11 mouse cellular contexts compared by ENCODE assay signal in the genomic region with DNA sequence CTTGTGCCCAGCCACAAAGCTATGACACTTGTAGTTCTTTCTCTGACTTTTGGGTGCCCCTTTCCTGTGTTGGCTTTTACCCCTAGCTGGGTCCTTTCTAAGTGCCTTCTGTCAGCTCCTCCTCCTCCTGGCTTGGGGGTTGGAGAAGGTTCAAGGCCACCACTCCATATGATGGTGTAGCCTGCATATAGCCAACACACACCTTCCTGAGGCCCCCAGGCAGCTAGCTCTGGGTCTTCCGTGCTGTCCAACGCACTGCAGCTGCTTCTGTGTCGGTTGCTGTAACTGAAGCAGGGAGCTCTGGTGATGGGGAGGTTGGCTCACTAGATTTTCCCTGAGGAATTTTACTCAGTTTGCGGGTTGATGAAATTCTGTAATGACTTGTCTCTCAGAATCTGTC. TPM values are rescaled to one million over a fixed set of nuclear protein-coding genes. Genes with fewer than 3 reads are reported as not detected.
A peak's percentile ranks its signal among the peaks of the same experiment; 100 is the strongest.
DNase-seq lines count a peak whose midpoint lies in the region; ATAC-seq and TF ChIP-seq lines count a peak whose summit lies in the region.
"Had no signal": no experiment of that assay in that cellular context is flagged by ENCODE, and none has a peak within 500 bp of the region (broad histone marks: within the 10 kb centered on the region; RNA-seq: fewer than 3 reads in every experiment).

No protein-coding gene starts in this region.

- no peak for TF ChIP-seq CTCF in gastrocnemius, adult 2 months (IDR thresholded peaks at IDR 0.05)
- TF ChIP-seq CTCF in layer of hippocampus, adult 2 months (conservative IDR thresholded peaks at IDR 0.05), result no peak

- no peaks in the 10 kb centered on the region for H3K9me3 ChIP-seq in embryonic facial prominence, embryonic 12.5 days
- no peaks in the 10 kb centered on the region for H3K9me3 ChIP-seq in intestine, embryonic 16.5 days (ENCODE audit: control insufficient read depth, low read length)
- H3K9me3 ChIP-seq: megakaryocyte, embryonic 14.5 days had no signal

- no peak overlapping the region for H3K9ac ChIP-seq in embryonic facial prominence, embryonic 12.5 days
- H3K9ac ChIP-seq in intestine, embryonic 16.5 days (ENCODE audit: low read depth, low read length), result no peak overlapping the region

- peak overlapping the region; percentile 71 for H3K27ac ChIP-seq in gastrocnemius, adult 2 months
- H3K27ac ChIP-seq in layer of hippocampus, adult 2 months, result peak overlapping the region; percentile 46; the same call in 1 of the 2 replicates
- H3K27ac ChIP-seq in embryonic facial prominence, embryonic 12.5 days, result peak overlapping the region; percentile 41
- peak overlapping the region; percentile 71 for H3K27ac ChIP-seq in intestine, embryonic 16.5 days (ENCODE audit: low read length)

- no peak for ATAC-seq in embryonic facial prominence, embryonic 12.5 days (ENCODE audit: insufficient number of reproducible peaks, insufficient read depth, low FRiP score, low TSS enrichment)
- ATAC-seq in intestine, embryonic 16.5 days, result no peak
- ATAC-seq in erythroid progenitor cell, adult 5-6 weeks (replicated peaks; ENCODE audit: low FRiP score, poor library complexity, severe bottlenecking), result no peak

- H3K4me3 ChIP-seq in gastrocnemius, adult 2 months, result peak overlapping the region; percentile 28; the same call in 1 of the 2 replicates
- no peak overlapping the region for H3K4me3 ChIP-seq in layer of hippocampus, adult 2 months
- H3K4me3 ChIP-seq in embryonic facial prominence, embryonic 12.5 days, result no peak overlapping the region
- no peak overlapping the region for H3K4me3 ChIP-seq in intestine, embryonic 16.5 days (ENCODE audit: low read length)
- H3K4me3 ChIP-seq: erythroblast, embryonic 14.5 days; megakaryocyte, embryonic 14.5 days had no signal

- H3K4me2 ChIP-seq in embryonic facial prominence, embryonic 12.5 days (replicated peaks), result no peak overlapping the region
- H3K4me2 ChIP-seq in intestine, embryonic 16.5 days (ENCODE audit: low read depth, low read length), result no peak overlapping the region

- intact Hi-C loops in gastrocnemius, adult 2 months (cut with DNase I), result no loop called here
- intact Hi-C loops in gastrocnemius, postnatal 36 days (cut with DNase I), result no loop called here

- H3K36me3 ChIP-seq in embryonic facial prominence, embryonic 12.5 days, result no peaks in the 10 kb centered on the region
- no peaks in the 10 kb centered on the region for H3K36me3 ChIP-seq in intestine, embryonic 16.5 days (ENCODE audit: control insufficient read depth, insufficient read depth, low read length)

- peaks cover 12% of the 10 kb centered on the region; the same call in 1 of the 2 replicates for H3K4me1 ChIP-seq in embryonic facial prominence, embryonic 12.5 days
- H3K4me1 ChIP-seq in intestine, embryonic 16.5 days (ENCODE audit: control insufficient read depth, insufficient read depth, low read length), result peaks cover 25% of the 10 kb centered on the region

- DNase-seq in gastrocnemius, adult 2 months, result no peak
- DNase-seq in gastrocnemius, postnatal 36 days, result no peak
- DNase-seq in layer of hippocampus, adult 2 months (ENCODE audit: low spot score in 2 of 2), result no peak
- DNase-seq in layer of hippocampus, adult 9-11 months, result no peak
- no peak for DNase-seq in frontal cortex, postnatal 10 days (ENCODE audit: low spot score in 2 of 2)
- DNase-seq: thymus, postnatal 36 days had no signal

- 29% methylated on average over 4 of the region's 4 CpGs for WGBS in embryonic facial prominence, embryonic 12.5 days
- WGBS in intestine, embryonic 16.5 days, result 50% methylated on average over 4 of the region's 4 CpGs

- no peaks in the 10 kb centered on the region for H3K27me3 ChIP-seq in embryonic facial prominence, embryonic 12.5 days
- H3K27me3 ChIP-seq in intestine, embryonic 16.5 days (replicated peaks; ENCODE audit: control insufficient read depth, insufficient read depth, low read length), result no peaks in the 10 kb centered on the region
- H3K27me3 ChIP-seq: megakaryocyte, embryonic 14.5 days had no signal

RNA-seq across cellular contexts. Expression of gene Fbxw11, which starts 37.9 kb away (rescaled TPM):
- total RNA-seq in gastrocnemius, adult 2 months (2021), result 10 to 100 TPM; 56.9 to 68.9 TPM
- total RNA-seq in gastrocnemius, postnatal 36 days (2021), result 10 to 100 TPM; 51.0 to 52.6 TPM
- 100 to 1,000 TPM; 146 to 157 TPM for total RNA-seq in layer of hippocampus, adult 2 months (2021)
- polyA plus RNA-seq in embryonic facial prominence, embryonic 12.5 days (2016; fragmentation: Nextera tagmentation; extraction: Ambion mirVana), result 90.2 and 90.4 TPM in 2 replicates
- 59.0 and 59.6 TPM in 2 replicates for polyA plus RNA-seq in intestine, embryonic 16.5 days (2015; fragmentation: Nextera tagmentation; extraction: Ambion mirVana)
- total RNA-seq in erythroid progenitor cell, adult 5-6 weeks (2015; ENCODE audit: low replicate concordance), result 8.4 and 16.6 TPM in 2 replicates
- 14.9 and 30.0 TPM in 2 replicates for total RNA-seq in erythroid progenitor cell, adult 5-6 weeks (2017; ENCODE audit: low replicate concordance)
